ENCODE assay signal across 7 mouse cellular contexts in the genomic region with DNA sequence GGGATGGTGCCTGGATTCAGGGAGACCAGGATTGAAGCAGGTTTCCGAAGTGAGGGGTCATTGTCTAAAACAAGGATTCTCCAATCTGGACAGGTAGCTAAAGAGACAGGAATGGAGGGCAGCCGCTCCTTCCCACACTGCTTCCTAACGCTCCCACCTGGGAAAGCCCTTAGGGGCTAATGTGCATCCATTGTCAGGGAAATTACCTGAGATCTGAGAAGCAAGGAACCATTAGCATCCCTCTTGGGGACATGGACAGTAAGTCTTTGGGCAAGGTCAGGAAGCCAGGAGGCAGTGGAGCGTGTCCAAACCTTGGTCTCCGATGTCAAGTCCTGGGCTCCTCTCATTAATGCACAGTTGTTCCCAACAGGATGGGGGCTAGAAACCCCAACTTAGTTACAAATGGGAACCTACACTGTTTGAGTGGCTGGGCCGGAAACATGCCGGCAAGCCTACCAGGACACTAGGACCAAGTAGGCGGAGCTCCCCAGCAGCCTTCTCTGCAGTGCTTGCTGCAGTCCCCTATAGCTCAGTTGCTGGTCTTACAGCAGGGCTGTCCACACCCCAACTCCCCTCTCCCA. TPM values are rescaled to one million over a fixed set of nuclear protein-coding genes. Genes with fewer than 3 reads are reported as not detected.
DNase-seq lines count a peak whose midpoint lies in the region; ATAC-seq lines count a peak whose summit lies in the region.

No protein-coding gene starts in this region.

- no peak overlapping the region for H3K27ac ChIP-seq in lung, embryonic 16.5 days (ENCODE audit: low read length)
- H3K27ac ChIP-seq in forebrain, embryonic 15.5 days (replicated peaks), result peak overlapping the region; percentile 65; the same call in 1 of the 2 replicates
- 0 out of 2 replicates have a peak overlapping the region, but pooled peaks have one; percentile 32 for H3K27ac ChIP-seq in limb, embryonic 10.5 days

- H3K9me3 ChIP-seq in lung, embryonic 16.5 days (ENCODE audit: control insufficient read depth, low read length), result no peaks in the 10 kb centered on the region
- H3K9me3 ChIP-seq in forebrain, embryonic 15.5 days, result no peaks in the 10 kb centered on the region
- H3K9me3 ChIP-seq in limb, embryonic 10.5 days (replicated peaks), result no peaks in the 10 kb centered on the region

- H3K36me3 ChIP-seq in lung, embryonic 16.5 days (ENCODE audit: control insufficient read depth, insufficient read depth, low read length), result no peaks in the 10 kb centered on the region; the same call in 1 of the 2 replicates
- 0 out of 2 replicates have a peak, but pooled peaks cover 9% of the 10 kb centered on the region for H3K36me3 ChIP-seq in forebrain, embryonic 15.5 days
- H3K36me3 ChIP-seq in limb, embryonic 10.5 days, result peaks cover 38% of the 10 kb centered on the region

- DNase-seq in lung, postnatal 10 days, result no peak
- DNase-seq in limb, embryonic 10.5 days (ENCODE audit: low spot score), result no peak
- no peak for DNase-seq in MN1 (ENCODE audit: low spot score)
- no peak for DNase-seq in urinary bladder, adult 2 months (ENCODE audit: low spot score)
- no peak for DNase-seq in adrenal gland, postnatal 25 days

- WGBS in lung, embryonic 16.5 days, result 11% methylated on average over 8 of the region's 8 CpGs
- 11% methylated on average over 8 of the region's 8 CpGs for WGBS in forebrain, embryonic 15.5 days
- WGBS in limb, embryonic 10.5 days, result 8% methylated on average over 8 of the region's 8 CpGs

- H3K9ac ChIP-seq in lung, embryonic 16.5 days (ENCODE audit: low read length), result no peak overlapping the region
- peak overlapping the region; percentile 70 for H3K9ac ChIP-seq in forebrain, embryonic 15.5 days (replicated peaks)

- peaks cover 14% of the 10 kb centered on the region; the same call in 1 of the 2 replicates for H3K27me3 ChIP-seq in lung, embryonic 16.5 days (ENCODE audit: control insufficient read depth, insufficient read depth, low read depth, low read length)
- peaks cover 18% of the 10 kb centered on the region; the same call in 1 of the 2 replicates for H3K27me3 ChIP-seq in forebrain, embryonic 15.5 days
- peaks cover 70% of the 10 kb centered on the region for H3K27me3 ChIP-seq in limb, embryonic 10.5 days (ENCODE audit: low read depth, poor library complexity, severe bottlenecking)

- no peak for ATAC-seq in lung, embryonic 16.5 days (ENCODE audit: low read depth)
- ATAC-seq in forebrain, embryonic 15.5 days (replicated peaks), result no peak

- peak overlapping the region; percentile 99 for H3K4me2 ChIP-seq in lung, embryonic 16.5 days (ENCODE audit: low read depth, low read length)
- H3K4me2 ChIP-seq in forebrain, embryonic 15.5 days (replicated peaks), result peak overlapping the region; percentile 98

- peak overlapping the region; percentile 62 for H3K4me3 ChIP-seq in lung, embryonic 16.5 days (ENCODE audit: low read length)
- H3K4me3 ChIP-seq in forebrain, embryonic 15.5 days, result peak overlapping the region; percentile 72
- H3K4me3 ChIP-seq in limb, embryonic 10.5 days, result peak overlapping the region; percentile 63

- peaks cover 25% of the 10 kb centered on the region for H3K4me1 ChIP-seq in lung, embryonic 16.5 days (replicated peaks; ENCODE audit: control insufficient read depth, insufficient read depth, low read length)
- H3K4me1 ChIP-seq in forebrain, embryonic 15.5 days, result peaks cover 27% of the 10 kb centered on the region
- H3K4me1 ChIP-seq in limb, embryonic 10.5 days, result peaks cover 40% of the 10 kb centered on the region

RNA-seq across cellular contexts. Expression of a gene that starts 2.5 kb away (rescaled TPM):
- polyA plus RNA-seq in lung, embryonic 16.5 days (2015; fragmentation: Nextera tagmentation; extraction: Ambion mirVana), result 0.23 and 0.24 TPM in 2 replicates
- polyA plus RNA-seq in forebrain, embryonic 15.5 days (2015; fragmentation: Nextera tagmentation; extraction: Ambion mirVana), result 0.89 and 0.95 TPM in 2 replicates
- polyA plus RNA-seq in limb, embryonic 10.5 days (2016; fragmentation: Nextera tagmentation; extraction: Ambion mirVana), result 0.06 and 0.13 TPM in 2 replicates
- polyA plus RNA-seq in urinary bladder, adult 2 months (2012; rRNA removed), result 3.1 TPM in 2 replicates
- total RNA-seq in adrenal gland, postnatal 25 days (2021), result 0.33 and 0.55 TPM in 2 replicates

RNA-seq across cellular contexts. Expression of a gene that starts 20.9 kb away (rescaled TPM):
- 54.4 and 59.7 TPM in 2 replicates for polyA plus RNA-seq in lung, embryonic 16.5 days (2015; fragmentation: Nextera tagmentation; extraction: Ambion mirVana)
- polyA plus RNA-seq in forebrain, embryonic 15.5 days (2015; fragmentation: Nextera tagmentation; extraction: Ambion mirVana), result 49.1 and 49.4 TPM in 2 replicates
- polyA plus RNA-seq in limb, embryonic 10.5 days (2016; fragmentation: Nextera tagmentation; extraction: Ambion mirVana), result 84.7 and 107 TPM in 2 replicates
- polyA plus RNA-seq in urinary bladder, adult 2 months (2012; rRNA removed), result 24.7 and 30.2 TPM in 2 replicates
- total RNA-seq in adrenal gland, postnatal 25 days (2021), result 39.6 and 47.2 TPM in 2 replicates
